Mouse (Mus musculus) mouse embryonic stem cell (cell line): ENCODE measurements around the gene Fam187a.

ENCODE experiments used
- in situ Hi-C, 2 experiments: fragments of 300-500 bp; cut with MboI; formaldehyde crosslinking; loops; 1 replicate in 1 of 2; 3 replicates in 1 of 2; pipeline ENCODE4 v1.14.3; 2019 to 2020; ENCODE audit warnings: low sequenced_read_pairs in 2 of 2, low pct_unique_long_range_greater_than_20kb in 1 of 2, mixed read lengths in 1 of 2; ENCODE audit not compliant: unreplicated experiment in 1 of 2

Gene Fam187a

DNA sequence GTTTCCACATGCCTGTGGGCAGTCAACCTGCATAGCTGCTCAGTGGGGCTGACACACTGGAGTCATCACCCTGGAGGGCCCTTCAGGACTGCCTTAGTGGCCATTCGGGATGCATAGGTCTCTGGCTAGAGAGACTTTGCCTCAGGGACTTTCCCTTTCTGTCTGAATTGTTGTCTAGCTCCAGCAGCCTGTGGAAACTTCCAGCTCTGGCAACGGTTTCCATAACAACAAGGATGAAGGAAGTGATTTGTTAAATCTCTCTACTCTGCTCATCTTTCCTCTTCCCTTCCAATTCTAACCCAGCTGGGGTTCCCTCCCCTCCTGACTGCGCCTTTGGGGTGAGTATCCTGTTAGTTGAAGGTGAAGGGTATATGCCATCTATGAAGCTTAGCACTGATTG is 3.2 kb downstream of the Fam187a start:
- in situ Hi-C loops, result no loop called here

DNA sequence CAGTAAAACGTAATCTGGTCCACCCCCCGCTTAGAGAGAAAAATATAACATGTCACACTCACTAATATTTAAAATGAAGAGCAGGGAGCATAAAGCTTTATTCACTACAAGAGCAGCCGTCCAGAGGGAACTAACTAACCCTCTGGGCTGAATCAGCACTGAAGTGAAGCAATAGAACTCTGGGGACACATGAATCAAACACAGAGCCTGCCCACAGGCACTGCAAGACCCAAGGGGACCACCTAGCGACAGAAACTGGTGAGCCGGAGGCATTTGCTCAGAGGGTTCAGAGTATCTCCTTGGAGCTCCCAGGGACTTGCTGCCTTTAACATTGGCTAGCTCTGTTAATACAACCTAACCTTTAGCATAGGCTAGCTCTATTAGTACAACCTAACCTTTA is 5.1 kb downstream of the Fam187a start:
- in situ Hi-C loops, result no loop called here

DNA sequence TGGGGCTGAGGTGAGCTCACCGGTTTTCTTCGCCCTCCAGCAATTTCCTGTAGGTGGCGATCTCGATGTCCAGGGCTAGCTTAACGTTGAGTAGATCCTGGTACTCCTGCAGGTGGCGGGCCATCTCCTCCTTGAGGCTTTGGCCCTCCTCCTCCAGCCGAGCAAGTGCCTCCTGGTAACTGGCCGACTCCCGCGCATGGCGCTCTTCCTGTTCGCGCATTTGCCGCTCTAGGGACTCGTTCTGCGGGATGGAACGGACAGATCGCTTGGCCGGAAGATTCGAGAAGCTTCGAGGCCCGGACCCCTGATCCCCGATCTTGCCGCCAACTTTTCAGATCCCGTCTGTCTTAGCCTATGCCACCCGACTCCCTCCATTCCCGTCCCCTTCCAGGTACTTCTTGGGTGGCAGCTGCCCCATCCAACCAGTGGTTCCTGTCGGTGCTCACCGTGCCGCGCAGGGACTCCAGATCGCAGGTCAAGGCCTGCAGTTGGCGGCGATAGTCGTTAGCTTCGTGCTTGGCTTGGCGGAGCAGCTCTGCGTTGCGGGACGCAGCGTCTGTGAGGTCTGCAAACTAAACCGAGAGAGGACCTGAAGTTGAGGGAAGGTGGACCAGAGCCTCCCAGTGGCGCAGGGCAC is 8.2 kb downstream of the Fam187a start:
- in situ Hi-C loops, result no loop called here

DNA sequence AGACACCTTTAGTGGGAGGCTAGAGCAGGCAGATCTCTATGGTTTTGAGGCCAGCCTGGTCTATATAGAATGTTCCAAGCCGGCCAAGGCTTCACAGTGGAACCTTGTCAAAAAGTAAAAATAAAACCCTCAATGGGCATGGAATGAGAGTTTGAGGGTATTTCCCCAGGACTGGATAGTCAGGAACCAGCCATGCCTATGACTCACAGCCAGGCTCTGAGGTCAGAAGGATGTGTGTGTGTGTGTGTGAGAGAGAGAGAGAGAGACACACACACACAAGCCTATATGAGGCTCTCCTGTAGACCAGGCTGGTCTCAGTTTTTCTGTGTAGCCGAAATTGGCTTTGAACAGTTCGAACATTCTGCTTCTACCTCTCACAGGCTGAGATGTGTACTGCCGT is 9.7 kb downstream of the Fam187a start:
- in situ Hi-C loops, result loop anchor here in 1 of 2 experiments (5.0 kb wide), 1 partner anchor 98 kb away; no protein-coding TSS in a partner anchor

DNA sequence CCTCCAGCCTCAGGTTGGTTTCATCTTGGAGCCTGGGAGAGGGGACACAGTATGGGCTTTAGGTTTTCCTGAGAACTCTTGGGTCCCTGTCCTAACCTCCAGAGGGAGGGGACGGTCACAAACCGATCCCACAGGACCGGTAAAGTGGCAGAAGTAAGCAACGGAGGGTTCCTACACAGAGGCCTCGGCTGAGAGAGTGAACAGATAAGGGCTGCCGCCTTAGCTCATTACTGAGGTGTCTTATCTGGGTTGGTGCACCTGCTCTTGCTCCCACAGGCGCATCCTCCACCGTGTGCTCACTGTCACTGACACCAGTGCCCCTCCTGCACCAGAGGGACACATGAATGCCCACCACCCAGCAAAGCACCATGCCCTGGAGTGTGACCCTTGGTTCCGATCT is 10.8 kb downstream of the Fam187a start:
- in situ Hi-C loops, result loop anchor here in 1 of 2 experiments (5.0 kb wide), 1 partner anchor 97 kb away; no protein-coding TSS in a partner anchor

DNA sequence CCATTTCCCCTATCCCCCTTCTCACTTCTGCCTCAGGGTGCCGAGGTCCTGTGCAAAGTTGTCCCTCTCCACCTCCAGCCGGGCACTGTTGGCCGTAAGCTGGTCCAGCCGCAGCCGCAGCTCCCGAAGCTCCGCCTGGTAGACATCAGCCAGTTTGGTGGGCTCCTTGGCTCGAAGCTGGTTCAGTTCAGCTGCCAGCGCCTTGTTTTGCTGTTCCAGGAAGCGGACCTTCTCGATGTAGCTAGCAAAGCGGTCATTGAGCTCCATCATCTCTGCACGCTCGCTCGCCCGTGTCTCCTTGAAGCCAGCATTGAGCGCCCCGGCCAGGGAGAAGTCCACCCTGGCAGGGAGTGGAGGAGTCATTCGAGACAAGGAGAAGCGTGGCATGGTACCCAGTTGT is 11.7 kb downstream of the Fam187a start:
- in situ Hi-C loops, result loop anchor here in 1 of 2 experiments (5.0 kb wide), 1 partner anchor 96 kb away; no protein-coding TSS in a partner anchor

DNA sequence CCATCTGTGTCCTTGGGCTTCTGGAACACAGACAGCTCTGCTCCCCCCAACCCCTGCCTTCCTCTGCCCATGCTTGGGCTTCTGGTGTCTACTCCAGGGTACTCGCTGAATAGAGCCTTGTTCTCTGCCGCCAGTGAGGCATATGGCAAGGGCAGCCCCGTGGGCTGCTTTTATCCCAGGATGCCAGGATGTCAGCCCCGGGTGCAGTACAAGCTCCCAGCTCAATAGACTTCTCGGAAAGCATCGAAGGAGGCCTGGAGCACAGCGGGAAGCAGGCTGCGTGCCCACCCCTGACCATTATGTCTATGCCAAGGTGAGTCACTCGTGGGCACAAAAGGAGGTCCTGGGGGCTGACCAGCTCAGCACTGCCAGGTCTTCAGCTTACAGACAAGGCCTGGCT is 13.4 kb downstream of the Fam187a start:
- in situ Hi-C loops, result loop anchor here in 1 of 2 experiments (5.0 kb wide), 1 partner anchor 94 kb away; no protein-coding TSS in a partner anchor

DNA sequence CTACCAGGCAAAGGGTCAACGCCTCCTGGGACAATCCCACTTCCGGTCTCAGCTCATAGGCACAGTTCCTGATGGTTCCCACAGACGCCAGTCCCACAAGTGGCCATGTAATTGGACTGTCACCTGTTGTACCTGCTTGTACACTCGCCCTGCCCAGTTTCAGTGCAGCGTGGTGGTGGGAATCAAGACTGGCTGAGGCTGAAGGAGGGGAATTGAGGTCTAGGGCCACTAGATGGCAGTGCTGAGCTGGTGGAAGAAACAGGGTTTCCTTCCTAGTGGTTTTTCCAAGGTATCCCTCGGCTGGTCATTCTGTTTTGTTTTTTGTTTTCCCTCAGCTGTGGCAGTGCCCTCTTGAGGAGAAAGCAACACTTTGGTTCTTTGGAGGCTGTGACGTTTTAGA is 15.8 kb downstream of the Fam187a start, which contains the start of gene Gfap:
Gene Gfap, minus strand, starts transcription at position 150 of the 400 bp plus-strand sequence.
- in situ Hi-C loops, result no loop called here

DNA sequence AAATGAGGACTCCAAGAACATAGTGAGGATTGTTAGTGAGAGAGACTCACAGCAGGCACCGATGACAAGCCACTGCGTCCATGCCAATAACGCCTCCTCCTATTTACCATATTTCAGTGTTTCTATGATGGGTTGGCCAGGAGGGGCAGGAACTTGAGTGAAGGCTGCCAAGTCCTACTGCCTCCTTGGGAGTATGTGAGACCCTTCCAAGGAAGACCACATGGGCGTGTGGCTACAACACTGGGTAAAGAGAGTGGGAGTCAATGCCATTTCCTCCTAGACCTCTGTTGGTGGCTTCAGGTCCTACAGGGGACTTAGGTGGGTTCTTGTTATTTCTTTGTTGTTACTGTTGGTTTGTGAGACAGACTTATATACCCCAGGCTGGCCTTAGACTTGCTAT is 16.2 kb downstream of the Fam187a start:
- in situ Hi-C loops, result no loop called here

DNA sequence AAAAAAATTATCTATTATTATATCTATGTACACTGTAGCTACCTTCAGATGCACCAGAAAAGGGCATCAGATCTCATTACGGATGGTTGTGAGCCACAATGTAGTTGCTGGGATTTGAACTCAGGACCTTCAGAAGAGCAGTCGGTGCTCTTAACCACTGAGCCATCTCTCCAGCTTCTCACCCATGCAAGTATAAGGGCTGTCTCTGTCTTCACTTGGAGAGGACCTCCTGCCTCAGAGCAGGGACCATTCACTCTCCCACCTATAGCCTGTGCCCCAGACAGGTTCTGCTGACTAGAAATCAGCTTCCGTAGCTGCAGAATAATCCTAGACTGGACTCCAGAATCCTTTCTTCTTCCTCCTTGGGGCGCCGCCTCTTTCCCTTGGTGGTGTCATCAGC is 17.1 kb downstream of the Fam187a start:
- in situ Hi-C loops, result no loop called here

DNA sequence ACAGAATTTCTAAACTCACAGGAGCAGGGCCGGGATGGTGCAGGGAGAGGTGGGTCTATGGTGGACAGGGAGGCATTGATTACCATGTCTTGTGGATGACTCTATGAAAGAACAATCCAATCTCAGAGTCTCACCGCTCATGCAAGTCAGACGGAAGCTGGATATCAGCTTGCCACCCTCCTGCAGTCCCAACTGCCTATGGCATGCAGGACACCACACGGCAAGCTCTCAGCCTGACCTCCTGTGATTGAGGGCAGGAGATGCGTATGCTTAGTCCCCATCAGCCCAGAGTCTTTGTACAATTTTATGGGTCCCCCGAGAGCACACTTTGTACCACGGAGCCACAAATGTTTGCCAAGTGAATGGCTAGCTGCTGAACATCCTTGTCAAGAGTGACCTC is 18.7 kb downstream of the Fam187a start:
- in situ Hi-C loops, result no loop called here

DNA sequence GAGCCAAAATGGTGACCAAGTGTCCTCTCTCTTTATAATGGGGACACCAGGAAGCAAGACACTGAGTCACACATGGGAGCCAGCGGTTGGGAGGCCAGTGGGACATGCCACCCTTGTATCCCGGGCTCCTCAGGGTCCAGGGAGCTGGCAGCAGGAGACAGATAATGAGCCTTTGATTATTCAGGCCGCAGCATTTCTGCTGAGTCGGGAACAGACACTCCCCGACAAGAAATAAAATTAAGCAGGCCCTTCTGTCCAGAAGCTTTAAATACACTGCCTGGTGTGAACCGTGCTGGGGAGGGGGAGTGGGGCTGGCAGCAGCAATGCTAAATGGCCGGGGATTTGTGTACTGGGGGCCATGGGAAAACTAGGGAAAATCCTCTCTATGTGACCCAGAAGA is 26.4 kb downstream of the Fam187a start:
- in situ Hi-C loops, result no loop called here

DNA sequence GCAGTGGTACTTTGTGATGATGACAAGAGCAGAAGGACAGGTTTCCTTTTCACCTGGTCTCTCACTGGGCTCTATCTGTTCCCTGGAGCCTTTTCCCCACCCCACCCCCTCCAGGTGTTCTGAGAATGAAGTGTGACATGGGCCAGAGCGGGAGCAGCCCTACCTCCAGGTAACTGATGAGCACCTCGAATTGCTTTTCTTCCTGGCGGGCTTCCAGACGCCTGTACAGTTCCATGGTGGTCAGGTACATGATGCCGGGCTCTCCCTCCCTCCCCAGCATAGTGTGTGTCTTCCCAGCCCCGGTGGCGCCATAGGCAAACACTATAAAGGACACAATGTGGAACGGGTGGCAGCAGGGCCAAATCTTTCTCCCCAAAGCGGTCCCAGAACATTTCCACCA is 30.4 kb downstream of the Fam187a start:
- in situ Hi-C loops, result no loop called here

DNA sequence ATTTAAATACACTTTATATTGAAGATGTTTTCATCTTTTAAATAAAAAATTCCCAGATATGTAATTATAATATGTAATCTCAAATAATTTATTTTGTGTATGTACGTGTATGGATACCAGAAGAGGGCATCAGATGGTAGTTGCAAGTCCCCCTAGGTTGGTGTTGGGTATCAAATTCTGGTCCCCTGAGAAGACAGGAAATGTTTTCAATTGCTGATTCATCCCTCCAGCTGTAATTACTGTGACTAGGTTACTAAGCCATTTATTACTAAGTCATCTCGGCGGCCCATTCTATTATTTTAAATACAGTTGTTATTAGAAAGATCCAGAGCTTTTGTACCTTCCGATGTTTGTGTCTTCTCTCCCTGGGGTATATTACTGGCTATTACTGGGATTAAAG is 33.1 kb downstream of the Fam187a start:
- in situ Hi-C loops, result no loop called here

DNA sequence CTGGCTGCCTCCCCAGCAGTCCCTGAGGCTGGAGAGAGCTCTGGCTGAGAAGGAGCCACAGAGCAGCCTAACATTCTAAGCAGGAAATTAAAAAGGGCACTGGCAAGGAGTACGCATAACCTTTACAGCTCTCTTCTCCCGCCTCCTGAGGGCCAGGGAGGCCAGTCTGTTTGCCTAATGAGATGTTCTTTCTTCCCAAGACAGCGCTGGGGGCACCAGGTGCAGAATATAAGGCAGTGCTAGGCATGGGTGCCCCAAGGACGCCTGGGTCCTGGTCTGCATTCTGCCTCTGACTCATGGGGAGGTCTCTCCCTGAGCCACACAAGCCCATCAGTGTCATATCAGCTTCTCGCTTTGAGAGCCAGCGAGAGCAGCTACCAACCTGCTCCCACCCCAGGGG is 36.5 kb downstream of the Fam187a start:
- in situ Hi-C loops, result no loop called here

DNA sequence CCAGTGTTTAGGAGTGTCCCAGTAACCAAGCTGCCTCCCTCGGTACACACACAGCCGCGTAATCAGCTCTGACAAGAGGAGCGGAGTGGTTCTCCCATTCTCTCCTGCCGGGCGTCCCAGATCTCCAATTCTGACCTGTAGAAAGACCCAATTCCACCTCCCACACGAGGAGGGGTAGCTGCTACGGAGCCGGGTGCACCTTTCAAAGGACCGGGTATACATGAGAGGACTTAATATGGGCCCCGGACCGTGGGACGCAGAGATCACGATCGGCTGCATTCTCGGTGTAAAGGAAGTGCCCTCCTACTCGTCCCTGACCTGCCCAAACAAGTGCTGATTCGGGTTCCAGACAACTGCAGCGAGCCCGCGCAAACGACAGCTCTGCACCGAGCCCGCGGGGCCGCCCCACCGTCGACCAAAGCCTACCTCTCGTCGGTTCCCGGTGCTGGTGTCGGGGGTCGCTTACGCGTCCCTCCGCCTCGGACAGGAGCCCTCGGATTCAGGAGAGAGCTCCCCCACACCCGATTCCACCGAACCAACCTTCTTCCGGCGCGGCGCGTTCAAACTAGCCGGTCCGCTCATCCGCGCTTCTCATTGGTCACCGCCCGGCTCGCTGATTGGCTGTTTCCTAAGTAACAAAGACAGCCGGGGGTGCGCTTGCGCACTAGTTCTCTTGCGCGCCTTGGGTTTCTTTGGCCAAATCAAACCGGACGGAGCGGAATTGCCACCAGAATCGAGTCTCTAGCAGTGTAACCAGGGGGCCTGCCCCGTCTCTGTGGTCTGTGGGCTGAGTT is 39.8 kb downstream of the Fam187a start, which contains the start of gene Kif18b:
Gene Kif18b, minus strand, starts transcription at position 568 of the 794 bp plus-strand sequence.
- in situ Hi-C loops, result no loop called here

DNA sequence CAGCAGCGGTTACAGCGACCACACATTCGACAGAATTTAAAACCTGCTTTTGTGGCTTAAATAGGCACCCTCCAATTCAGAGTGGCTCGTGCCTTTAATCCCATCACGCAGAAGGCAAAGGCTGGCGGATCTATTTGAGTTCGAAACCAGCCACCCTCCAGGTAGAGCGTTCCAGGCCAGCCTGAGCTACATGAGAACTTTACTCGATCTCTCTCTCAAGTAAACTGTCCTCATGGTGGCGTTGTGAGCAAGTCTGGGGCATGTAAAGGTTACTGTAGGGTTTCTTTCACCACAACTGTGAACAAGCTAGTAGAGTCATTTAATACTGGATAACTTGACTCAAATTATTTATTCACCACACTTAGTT is 40.4 kb downstream of the Fam187a start:
- in situ Hi-C loops, result no loop called here

DNA sequence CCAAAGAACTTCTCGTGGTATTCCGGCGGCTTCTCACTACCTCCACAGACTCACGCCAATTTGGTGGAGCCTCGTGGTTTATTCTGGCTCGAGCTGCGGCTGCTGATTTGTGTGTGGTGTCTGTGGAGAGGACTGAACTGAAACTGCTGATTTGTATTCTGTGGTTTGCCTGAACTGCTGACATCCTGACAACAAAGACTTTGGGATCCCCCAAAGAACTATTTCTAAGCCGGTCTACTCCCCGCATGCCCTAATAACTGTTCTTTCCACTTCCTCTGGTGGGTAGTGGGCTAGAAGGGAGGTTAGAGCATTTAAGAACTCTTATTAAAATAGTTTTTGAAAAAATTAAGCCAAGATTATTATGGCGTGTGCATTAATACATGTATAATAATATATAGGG is 45.7 kb downstream of the Fam187a start:
- in situ Hi-C loops, result no loop called here

DNA sequence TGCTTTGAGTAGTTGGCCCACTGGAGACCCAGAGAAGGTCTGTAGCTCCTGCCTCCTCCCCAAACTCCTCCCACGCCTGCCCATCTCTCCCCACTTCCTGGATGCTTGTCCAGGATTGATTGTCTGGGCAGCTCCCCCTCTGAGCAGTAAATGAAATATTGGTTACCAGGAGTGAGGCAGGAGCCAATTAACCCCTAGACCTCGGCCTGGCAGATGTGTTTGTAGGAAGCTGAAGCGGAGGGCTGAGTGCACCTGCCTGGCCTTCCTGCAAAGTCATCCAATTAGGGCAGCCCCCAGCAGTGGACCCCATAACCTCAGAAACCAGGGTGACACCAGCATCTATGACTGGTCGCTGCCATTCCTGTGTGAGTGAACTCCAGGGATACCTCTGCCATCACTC is 51.3 kb downstream of the Fam187a start:
- in situ Hi-C loops, result no loop called here
